Mouse (Mus musculus): ENCODE measurements around the gene Scrn2.

The Scrn2 gene

DNA sequence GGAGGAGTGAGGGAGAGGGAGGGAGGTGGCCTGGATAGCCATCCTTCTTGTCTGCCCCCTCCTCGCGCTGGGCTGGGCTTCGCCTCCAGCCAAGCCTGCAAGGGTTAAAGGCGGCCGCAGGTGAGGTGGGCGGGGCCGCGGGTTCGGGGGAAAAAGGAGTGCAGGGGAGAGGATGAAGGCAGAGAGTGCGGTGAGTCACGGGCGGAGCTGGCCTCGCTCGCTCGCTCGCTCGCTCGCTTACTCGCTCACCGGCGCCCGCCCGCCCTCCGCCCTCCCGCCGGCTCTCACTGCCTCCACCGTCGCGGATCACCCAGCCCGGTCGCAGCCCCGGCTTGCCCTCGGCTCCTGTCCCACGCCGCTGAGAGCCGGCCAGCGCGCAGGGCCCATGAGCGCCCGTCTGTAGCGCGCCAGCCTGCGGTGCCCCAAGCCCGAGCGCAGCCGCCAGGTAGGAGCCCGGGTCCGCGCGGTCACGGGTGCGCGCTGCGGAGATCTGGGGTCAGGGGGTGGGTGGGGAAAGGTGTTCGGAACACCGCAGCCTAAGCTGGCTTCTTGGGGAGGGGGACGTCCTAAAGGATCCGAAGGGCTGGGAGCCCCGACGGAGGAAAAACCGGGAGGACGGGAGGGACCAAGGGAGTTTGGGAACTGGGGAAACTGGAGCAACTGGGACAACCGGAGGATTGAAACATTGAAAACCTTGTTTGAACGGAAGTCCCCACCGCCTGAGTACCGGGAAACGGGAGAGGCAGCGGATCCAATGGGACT is 11.0 kb upstream of the Scrn2 start:
- no peak for DNase-seq

DNA sequence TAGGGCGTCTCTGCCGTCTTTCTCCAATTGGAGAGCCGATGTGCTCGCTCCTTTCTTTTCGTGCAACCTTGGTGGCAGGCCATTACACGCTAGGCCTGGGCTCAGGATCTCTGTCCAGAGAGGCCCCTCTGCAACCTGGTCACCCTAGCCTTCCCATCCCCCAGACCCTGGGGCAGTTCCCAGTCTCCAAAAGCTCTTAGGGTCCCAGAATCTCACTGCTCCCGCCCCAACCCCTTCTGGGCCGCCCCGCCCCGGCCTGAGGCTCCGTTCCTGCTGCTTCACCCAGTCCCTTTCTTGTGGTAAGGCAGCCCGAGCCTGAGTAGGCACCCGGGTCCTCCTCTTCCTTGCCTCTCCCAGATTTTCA is 10.4 kb upstream of the Scrn2 start:
- DNase-seq, result no peak

DNA sequence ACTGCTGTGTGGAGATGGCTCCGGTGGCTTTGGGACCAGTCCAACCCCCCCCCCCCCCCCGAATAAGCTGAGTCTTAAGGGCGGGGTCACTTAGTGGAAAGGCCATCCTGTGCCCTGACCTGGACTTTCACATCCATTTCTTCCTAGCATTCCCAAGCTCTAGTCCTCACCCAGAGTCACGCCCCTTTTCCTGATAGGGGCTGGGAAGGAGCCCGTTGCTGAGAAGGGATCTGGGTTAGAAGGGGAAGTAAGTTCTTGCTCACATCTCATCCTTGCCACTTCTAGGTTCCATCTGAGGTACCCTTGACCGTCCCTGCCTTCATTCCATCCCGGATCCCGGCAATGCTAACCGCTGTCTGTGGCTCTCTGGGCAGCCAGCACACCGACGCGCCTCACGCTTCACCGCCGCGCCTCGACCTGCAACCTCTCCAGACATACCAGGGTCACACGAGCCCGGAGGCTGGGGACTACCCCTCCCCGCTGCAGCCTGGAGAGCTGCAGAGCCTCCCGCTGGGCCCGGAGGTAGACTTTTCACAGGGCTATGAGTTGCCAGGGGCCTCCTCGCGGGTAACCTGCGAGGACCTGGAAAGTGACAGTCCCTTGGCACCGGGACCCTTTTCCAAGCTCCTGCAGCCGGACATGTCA is 8.5 kb upstream of the Scrn2 start:
- DNase-seq, result no peak

DNA sequence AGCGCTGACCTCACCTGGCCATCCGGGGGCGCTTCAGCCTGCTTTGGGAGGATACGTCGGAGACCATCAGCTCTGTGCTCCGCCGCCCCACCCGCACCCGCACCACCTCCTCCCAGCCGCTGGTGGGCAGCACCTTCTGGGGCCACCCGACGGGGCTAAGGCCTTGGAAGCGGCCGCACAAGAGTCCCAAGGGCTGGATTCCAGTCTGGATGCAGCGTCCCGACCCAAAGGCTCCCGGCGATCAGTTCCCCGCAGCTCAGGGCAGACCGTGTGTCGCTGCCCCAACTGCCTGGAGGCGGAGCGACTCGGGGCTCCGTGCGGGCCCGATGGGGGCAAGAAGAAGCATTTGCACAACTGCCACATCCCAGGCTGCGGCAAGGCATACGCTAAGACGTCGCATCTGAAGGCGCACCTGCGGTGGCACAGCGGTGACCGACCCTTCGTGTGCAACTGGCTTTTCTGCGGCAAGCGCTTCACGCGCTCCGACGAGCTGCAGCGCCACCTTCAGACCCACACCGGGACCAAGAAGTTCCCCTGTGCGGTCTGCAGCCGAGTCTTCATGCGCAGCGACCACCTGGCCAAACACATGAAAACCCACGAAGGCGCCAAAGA is 7.8 kb upstream of the Scrn2 start:
- DNase-seq, result peak; percentile 76 to 88

GRCm38 (mm10) chr11:97024977-97025376 is 4.8 kb upstream of the Scrn2 start:
- DNase-seq, result no peak

DNA sequence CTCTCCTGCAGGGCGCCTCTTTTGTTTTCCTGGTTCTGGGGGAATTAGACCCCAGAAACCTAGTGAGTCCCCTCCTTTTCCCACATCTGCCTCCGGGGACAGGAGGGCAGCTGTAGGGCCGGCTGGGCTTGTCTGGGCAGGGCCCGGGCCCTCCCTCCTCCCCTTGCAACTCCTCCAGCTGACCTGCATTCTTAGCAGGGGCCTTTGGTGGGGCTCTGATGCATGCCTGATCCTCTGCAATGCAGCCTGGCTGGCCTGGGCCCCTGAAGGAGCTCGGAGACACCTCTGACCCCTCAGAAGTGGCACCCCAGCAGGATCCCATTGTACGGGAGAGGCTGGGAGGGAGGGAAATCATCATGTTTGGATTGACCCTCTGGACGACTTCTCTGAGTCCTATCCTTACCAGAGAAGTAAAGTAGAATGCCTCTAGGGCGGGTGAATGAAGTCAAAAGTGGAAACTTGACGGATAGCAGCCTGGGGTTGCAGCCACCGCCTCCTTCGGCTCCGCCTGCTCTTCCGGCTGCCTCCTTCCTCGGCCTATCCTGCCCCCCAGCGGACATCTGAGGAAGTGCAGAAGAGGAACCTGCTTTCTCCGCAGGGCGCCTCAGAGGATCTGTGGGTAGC is 3.9 kb upstream of the Scrn2 start:
- peak; percentile 90 to 96 for DNase-seq

DNA sequence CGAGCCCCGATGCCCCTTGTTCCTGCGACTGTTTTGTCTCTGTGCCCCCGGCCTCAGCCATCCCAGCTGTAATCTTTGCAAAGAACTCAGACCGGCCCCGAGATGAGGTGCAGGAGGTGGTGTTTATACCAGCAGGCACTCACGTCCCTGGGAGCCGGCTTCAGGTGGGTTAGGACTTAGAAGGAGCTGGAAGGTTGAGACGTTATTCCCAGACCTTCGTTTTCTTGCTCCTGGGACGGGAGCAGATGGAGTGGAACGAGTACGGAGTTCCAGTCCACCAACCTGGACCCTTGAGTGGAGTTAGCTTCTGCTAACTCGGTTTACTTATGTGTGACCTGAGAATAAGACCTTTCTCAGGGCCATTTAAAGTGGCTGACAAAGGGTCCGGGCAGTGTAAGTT is 688 bp downstream of the Scrn2 start:
- DNase-seq, result no peak

DNA sequence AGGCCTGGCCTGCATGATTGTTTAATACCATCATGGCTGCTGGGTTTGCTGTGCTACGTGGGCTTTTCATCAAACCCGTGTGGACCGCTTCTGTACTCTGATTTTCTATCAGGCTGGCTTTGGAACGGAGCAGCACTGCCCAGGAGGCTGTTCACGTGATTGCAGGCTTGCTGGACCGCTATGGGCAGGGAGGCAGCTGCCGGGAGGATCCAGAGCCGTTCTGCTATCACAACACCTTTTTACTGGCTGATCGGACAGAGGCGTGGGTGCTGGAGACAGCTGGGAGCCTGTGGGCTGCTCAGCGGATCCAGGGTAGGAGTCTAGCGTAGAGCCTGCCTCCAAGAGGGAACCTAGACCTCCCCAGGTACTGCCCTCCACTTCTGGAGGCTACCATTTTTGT is 2.2 kb downstream of the Scrn2 start:
- no peak for DNase-seq

DNA sequence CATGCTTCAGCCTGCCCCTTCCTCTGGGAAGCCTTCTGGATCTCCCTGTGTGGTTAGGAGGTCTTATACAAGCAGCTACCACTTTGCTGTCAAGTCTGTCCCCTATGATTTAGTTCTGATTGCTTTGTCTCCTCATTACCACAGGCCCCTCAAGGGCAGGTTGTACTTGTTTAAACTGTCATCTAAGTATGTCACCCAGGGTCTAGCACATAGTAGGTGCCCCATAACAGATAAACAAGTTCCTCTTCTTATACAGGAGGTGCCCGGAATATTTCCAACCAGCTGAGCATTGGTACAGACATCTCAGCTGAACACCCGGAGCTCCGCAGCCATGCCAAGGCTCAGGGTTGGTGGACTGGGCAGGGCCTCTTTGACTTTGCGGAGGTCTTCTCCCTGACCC is 2.8 kb downstream of the Scrn2 start:
- no peak for DNase-seq

GRCm38 (mm10) chr11:97033781-97034180 is 4.0 kb downstream of the Scrn2 start:
- no peak for DNase-seq

- peak; percentile 73 to 83 for DNase-seq
Measured at GRCm38 (mm10) chr11:97036141-97036540, 6.4 kb downstream of the Scrn2 start.

- DNase-seq, result no peak
Measured at GRCm38 (mm10) chr11:97038881-97039280, 9.1 kb downstream of the Scrn2 start.

DNA sequence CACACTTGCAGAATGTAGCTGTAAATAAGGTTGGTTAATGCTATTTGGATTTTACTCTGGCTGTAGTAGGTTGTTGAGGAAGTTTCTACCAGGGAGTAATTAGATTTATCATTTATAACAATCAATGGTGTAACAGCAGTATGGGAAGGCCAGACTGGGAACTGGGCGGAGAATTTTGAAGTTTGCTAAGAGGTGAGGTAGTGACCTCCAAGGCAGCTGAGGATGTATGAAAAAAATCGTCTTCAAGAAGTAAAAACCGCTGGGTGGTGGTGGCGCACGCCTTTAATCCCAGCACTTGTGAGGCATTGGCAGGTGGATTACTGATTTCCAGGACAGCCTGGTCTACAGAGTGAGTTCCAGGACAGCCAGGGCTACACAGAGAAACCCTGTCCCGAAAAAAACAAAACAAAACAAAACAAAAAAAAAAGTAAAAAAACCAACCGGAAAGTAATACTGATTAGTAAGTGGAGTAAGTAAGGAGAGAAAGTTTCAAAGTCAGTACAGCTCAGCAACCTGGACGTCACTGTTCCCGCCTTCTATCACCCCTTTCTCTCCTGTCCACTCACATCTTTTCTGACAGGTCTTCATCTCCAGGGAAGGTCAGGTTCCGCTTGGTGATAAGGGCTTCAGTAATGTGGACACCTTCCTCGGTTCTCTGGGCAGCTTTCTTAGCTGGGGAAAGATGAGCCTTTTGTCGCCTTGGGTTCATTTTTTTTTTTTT is 10.7 kb downstream of the Scrn2 start:
- DNase-seq, result no peak

GRCm38 (mm10) chr11:97041022-97041899 is 11.5 kb downstream of the Scrn2 start, which contains the start of the genes Lrrc46 and Mrpl10:
TSS of gene Lrrc46 (minus strand) at chr11:97041407.
TSS of gene Mrpl10 (plus strand) at chr11:97041560.
- peak; percentile 94 to 97 for DNase-seq

GRCm38 (mm10) chr11:97044902-97045301 is 15.2 kb downstream of the Scrn2 start:
- no peak for DNase-seq

DNA sequence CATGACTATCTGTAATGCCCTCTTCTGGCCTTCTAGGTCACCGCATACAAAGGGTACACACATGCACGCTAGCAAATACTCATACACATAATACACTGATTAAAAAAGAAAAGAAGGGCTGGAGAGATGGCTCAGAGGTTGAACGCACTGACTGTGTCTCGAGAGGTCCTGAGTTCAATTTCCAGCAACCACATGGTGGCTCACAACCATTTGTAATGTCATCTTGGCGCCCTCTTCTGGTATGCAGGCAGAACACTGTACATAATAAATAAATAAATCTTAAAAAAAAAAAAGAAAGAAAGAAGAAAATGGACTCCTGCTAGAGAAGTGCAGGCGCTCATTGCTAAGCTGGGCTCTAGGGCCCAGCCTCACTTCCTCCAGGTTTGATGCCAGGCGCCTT is 16.1 kb downstream of the Scrn2 start:
- DNase-seq, result no peak

- no peak for DNase-seq
Measured at GRCm38 (mm10) chr11:97048090-97048650, 18.4 kb downstream of the Scrn2 start.

DNA sequence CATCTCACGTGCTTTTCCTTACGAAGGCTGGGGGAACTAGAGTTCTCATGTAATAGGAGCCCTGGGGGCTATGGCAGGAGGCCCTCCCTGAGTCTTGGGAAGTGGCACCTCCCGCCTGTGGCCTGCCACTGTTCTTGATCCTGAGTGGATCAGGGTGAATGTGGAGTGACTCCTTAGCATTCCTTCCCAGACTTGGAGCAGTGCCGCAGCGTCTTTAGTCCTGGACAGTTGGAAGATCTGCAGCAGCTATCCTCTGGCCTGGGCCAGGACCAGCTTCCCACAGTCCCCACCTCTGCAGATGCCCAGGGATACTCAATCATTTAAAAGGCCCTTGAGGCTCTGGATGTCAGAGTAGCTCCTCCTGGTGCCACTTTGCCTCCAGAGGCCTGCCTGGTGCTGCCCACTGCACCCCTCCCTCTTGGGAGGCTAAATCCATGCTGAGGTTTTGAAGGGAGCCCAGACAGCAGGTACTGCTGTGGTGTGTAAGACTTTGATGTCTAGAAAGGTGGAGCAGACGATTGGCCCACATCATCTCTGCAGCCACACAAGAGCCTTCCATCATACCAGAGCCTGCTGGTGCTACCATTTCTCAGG is 19.9 kb downstream of the Scrn2 start:
- no peak for DNase-seq

DNA sequence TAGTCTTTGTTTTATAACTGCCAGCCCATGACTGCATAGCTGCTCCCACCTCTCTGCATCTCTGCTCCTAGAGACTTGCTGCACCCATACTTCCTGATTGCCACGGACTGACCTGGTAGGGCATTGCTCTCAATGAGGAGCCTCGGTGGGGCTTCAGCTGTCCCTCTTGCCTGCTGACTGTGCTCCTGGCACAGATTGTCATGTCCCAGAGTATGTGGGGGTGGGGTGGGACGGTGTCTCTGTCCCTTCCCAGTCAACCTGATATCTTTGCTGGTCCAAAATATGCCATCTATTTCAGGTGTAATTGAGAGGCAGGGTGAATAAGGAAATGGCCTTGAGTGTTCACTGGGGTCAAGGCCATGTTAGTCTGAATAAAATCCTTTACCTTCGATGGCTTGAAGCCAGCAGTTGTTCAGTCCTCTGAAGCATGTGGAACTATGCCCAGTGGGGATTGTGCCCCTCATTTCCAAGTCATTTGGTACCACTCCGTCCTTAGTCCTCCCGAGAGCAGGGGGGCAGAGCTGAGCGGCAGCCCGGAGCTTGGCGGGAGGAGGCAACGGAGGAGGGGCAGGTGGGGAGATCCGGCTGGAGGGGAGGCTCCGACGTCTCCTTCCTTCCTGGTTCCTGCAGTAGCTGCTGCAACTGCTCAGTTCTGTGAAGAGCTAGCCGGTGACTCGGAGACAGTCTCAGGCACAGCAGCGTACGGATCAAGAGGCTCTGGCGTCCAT is 20.6 kb downstream of the Scrn2 start, which contains the start of gene Osbpl7:
TSS of gene Osbpl7 (plus strand) at position 413 of the 728 bp plus-strand sequence.
- DNase-seq, result peak; percentile 82 to 86

GRCm38 (mm10) chr11:97050944-97051586 is 21.3 kb downstream of the Scrn2 start:
- peak; percentile 36 to 55 for DNase-seq

Measured in cerebellum, postnatal 14 days (tissue).